Mouse (Mus musculus) neural tube, embryonic 13.5 days (tissue): ENCODE results near the gene Elmo3. TPM values are rescaled to one million over a fixed set of nuclear protein-coding genes. Genes with fewer than 3 reads are reported as not detected.

Source experiments
- ATAC-seq: fragments of 200-750 bp; cut with Nextera tagmentation; 2 replicates; pipeline ENCODE4 v1.8.0; 2017; ENCODE audit warnings: low read depth, mild to moderate bottlenecking, moderate TSS enrichment, moderate library complexity
- H3K27ac ChIP-seq: fragments of 300-500 bp; sonication (generic); replicated peaks from 2 replicates; pipeline ENCODE4 v1.5.1; 2015; ENCODE audit warnings: moderate library complexity, mild to moderate bottlenecking, inconsistent platforms
- H3K27me3 ChIP-seq: fragments of 300-500 bp; sonication (generic); 2 replicates; pipeline ENCODE4 v1.6.1; 2015; ENCODE audit warnings: mild to moderate bottlenecking, inconsistent platforms
- H3K36me3 ChIP-seq: fragments of 300-500 bp; sonication (generic); 2 replicates; pipeline ENCODE4 v1.6.1; 2015; ENCODE audit warnings: mild to moderate bottlenecking, inconsistent platforms
- H3K4me1 ChIP-seq: fragments of 300-500 bp; sonication (generic); replicated peaks from 2 replicates; pipeline ENCODE4 v1.6.1; 2015; ENCODE audit warnings: inconsistent platforms
- H3K4me2 ChIP-seq: fragments of 300-500 bp; sonication (generic); 2 replicates; pipeline ENCODE4 v1.6.1; 2015; ENCODE audit warnings: inconsistent platforms, mild to moderate bottlenecking, moderate library complexity
- H3K4me3 ChIP-seq: fragments of 300-500 bp; sonication (generic); 2 replicates; pipeline ENCODE4 v1.5.1; 2015; ENCODE audit warnings: mild to moderate bottlenecking, inconsistent platforms
- H3K9ac ChIP-seq: fragments of 300-500 bp; sonication (generic); 2 replicates; pipeline ENCODE4 v1.6.1; 2015; ENCODE audit warnings: moderate library complexity, mild to moderate bottlenecking, inconsistent platforms
- H3K9me3 ChIP-seq: fragments of 300-500 bp; sonication (generic); 2 replicates; pipeline ENCODE4 v1.6.1; 2016; ENCODE audit warnings: inconsistent platforms
- WGBS: fragments of 180-500 bp; shearing (Covaris S2); methylation state at CpG from one replicate; pipeline ENCODE4 v1.1.7; 2015; 5-methylcytosine and 5-hydroxymethylcytosine counted together
- polyA plus RNA-seq: library from polyadenylated mRNA; unstranded; fragments of >200 nt; fragmentation: Nextera tagmentation; extraction: Ambion mirVana; gene quantifications from 2 replicates; pipeline ENCODE4 v1.2.1, GENCODE M21; 2015

The Elmo3 gene
- polyA plus RNA-seq, 1 experiment from 2014 or later = 0.92 TPM

GRCm38 (mm10) chr8:105292471-105292870, 12.9 kb upstream of the Elmo3 start:
- H3K4me3 ChIP-seq = no peak overlapping the region
- no peaks in the 10 kb centered on the region for H3K9me3 ChIP-seq
- ATAC-seq = no peak
- 86% methylated on average over 7 of the region's 7 CpGs for WGBS
- peaks cover 40% of the 10 kb centered on the region for H3K4me1 ChIP-seq
- H3K27ac ChIP-seq = no peak overlapping the region
- peaks cover 7% of the 10 kb centered on the region for H3K27me3 ChIP-seq
- H3K4me2 ChIP-seq = no peak overlapping the region
- H3K9ac ChIP-seq = no peak overlapping the region
- no peaks in the 10 kb centered on the region for H3K36me3 ChIP-seq

- Histone ChIP-seq H3K36me3 (no peaks in the 10 kb centered on the region), H3K9me3 (no peaks in the 10 kb centered on the region), H3K4me2 (no peak overlapping the region), H3K27me3 (peaks cover 7% of the 10 kb centered on the region), H3K4me3 (no peak overlapping the region), H3K27ac (no peak overlapping the region), H3K9ac (no peak overlapping the region), H3K4me1 (peaks cover 36% of the 10 kb centered on the region)
- WGBS = 65% methylated on average over 19 of the region's 19 CpGs
- no peak for ATAC-seq
Measured at GRCm38 (mm10) chr8:105293405-105293804, 12.0 kb upstream of the Elmo3 start.

- peaks cover 37% of the 10 kb centered on the region for H3K4me1 ChIP-seq
- peaks cover 7% of the 10 kb centered on the region for H3K27me3 ChIP-seq
- no peak for ATAC-seq
- no peaks in the 10 kb centered on the region for H3K9me3 ChIP-seq
- H3K36me3 ChIP-seq = peaks cover 4% of the 10 kb centered on the region
- no peak overlapping the region for H3K27ac ChIP-seq
- peak overlapping the region; percentile 12 for H3K4me3 ChIP-seq
- peak overlapping the region; percentile 25 for H3K4me2 ChIP-seq
- WGBS = 70% methylated on average over 9 of the region's 9 CpGs
- no peak overlapping the region for H3K9ac ChIP-seq
Measured at GRCm38 (mm10) chr8:105294776-105295175, 10.6 kb upstream of the Elmo3 start.

GRCm38 (mm10) chr8:105295256-105295655, 10.1 kb upstream of the Elmo3 start:
- ATAC-seq = no peak
- WGBS = 71% methylated on average over 11 of the region's 11 CpGs

GRCm38 (mm10) chr8:105295895-105296573, 9.4 kb upstream of the Elmo3 start, which contains the start of gene Exoc3l:
Gene Exoc3l, minus strand, starts transcription at chr8:105296101.
- Histone ChIP-seq H3K9ac (0 out of 2 replicates have a peak within 1 kb of the TSS, but pooled peaks have one; percentile 22), H3K9me3 (no peaks in the 10 kb centered on the region), H3K4me3 (peak within 1 kb of the TSS; percentile 98), H3K36me3 (peaks cover 17% of the 10 kb centered on the region), H3K4me2 (peak within 1 kb of the TSS; percentile 99), H3K27me3 (peaks cover 7% of the 10 kb centered on the region), H3K4me1 (peaks cover 24% of the 10 kb centered on the region), H3K27ac (peak within 1 kb of the TSS; percentile 65)
- no peak for ATAC-seq
- 67% methylated on average over 11 of the region's 11 CpGs for WGBS

More at GRCm38 (mm10) chr8:105295256-105295655, 10.1 kb upstream of the Elmo3 start:
- Histone ChIP-seq H3K36me3 (peaks cover 9% of the 10 kb centered on the region), H3K27ac (0 out of 2 replicates have a peak overlapping the region, but pooled peaks have one; percentile 33), H3K9ac (0 out of 2 replicates have a peak overlapping the region, but pooled peaks have one; percentile 22), H3K4me3 (peak overlapping the region; percentile 12), H3K4me2 (peak overlapping the region; percentile 25), H3K4me1 (peaks cover 32% of the 10 kb centered on the region), H3K9me3 (no peaks in the 10 kb centered on the region), H3K27me3 (peaks cover 7% of the 10 kb centered on the region)

GRCm38 (mm10) chr8:105297511-105298192, 7.7 kb upstream of the Elmo3 start, which contains the start of gene E2f4:
Gene E2f4, plus strand, starts transcription at chr8:105297663.
- peaks cover 7% of the 10 kb centered on the region for H3K27me3 ChIP-seq
- H3K27ac ChIP-seq = peak within 1 kb of the TSS; percentile 67
- H3K4me1 ChIP-seq = peaks cover 21% of the 10 kb centered on the region
- H3K4me3 ChIP-seq = peak within 1 kb of the TSS; percentile 98
- under 1% methylated on average over 58 of the region's 58 CpGs for WGBS
- H3K4me2 ChIP-seq = peak within 1 kb of the TSS; percentile 99
- peak within 1 kb of the TSS; percentile 96 for H3K9ac ChIP-seq
- peak; percentile 91 for ATAC-seq
- H3K36me3 ChIP-seq = peaks cover 32% of the 10 kb centered on the region
- no peaks in the 10 kb centered on the region for H3K9me3 ChIP-seq

- peaks cover 41% of the 10 kb centered on the region for H3K36me3 ChIP-seq
- peaks cover 21% of the 10 kb centered on the region for H3K4me1 ChIP-seq
- H3K4me2 ChIP-seq = peak overlapping the region; percentile 99
- WGBS = 62% methylated on average over 18 of the region's 18 CpGs
- no peaks in the 10 kb centered on the region for H3K9me3 ChIP-seq
- 0 out of 2 replicates have a peak overlapping the region, but pooled peaks have one; percentile 67 for H3K27ac ChIP-seq
- no peak for ATAC-seq
- peak overlapping the region; percentile 98 for H3K4me3 ChIP-seq
- peaks cover 4% of the 10 kb centered on the region for H3K27me3 ChIP-seq
- H3K9ac ChIP-seq = peak overlapping the region; percentile 96
Measured at GRCm38 (mm10) chr8:105298351-105299252, 6.8 kb upstream of the Elmo3 start.

- Histone ChIP-seq H3K27me3 (no peaks in the 10 kb centered on the region; the same call in 1 of the 2 replicates), H3K27ac (no peak overlapping the region), H3K9me3 (no peaks in the 10 kb centered on the region), H3K36me3 (peaks cover 55% of the 10 kb centered on the region), H3K4me2 (no peak overlapping the region), H3K9ac (no peak overlapping the region), H3K4me1 (peaks cover 29% of the 10 kb centered on the region), H3K4me3 (no peak overlapping the region)
- no peak for ATAC-seq
- WGBS = 93% methylated on average over 8 of the region's 8 CpGs
Measured at GRCm38 (mm10) chr8:105299962-105300361, 5.4 kb upstream of the Elmo3 start.

GRCm38 (mm10) chr8:105303396-105303795, 2.0 kb upstream of the Elmo3 start:
- no peak overlapping the region for H3K4me3 ChIP-seq
- H3K27me3 ChIP-seq = no peaks in the 10 kb centered on the region
- H3K4me1 ChIP-seq = peaks cover 31% of the 10 kb centered on the region
- H3K27ac ChIP-seq = no peak overlapping the region
- no peak overlapping the region for H3K9ac ChIP-seq
- peaks cover 77% of the 10 kb centered on the region for H3K36me3 ChIP-seq
- 84% methylated on average over 8 of the region's 8 CpGs for WGBS
- H3K4me2 ChIP-seq = no peak overlapping the region
- ATAC-seq = no peak
- H3K9me3 ChIP-seq = no peaks in the 10 kb centered on the region

- 83% methylated on average over 9 of the region's 9 CpGs for WGBS
- Histone ChIP-seq H3K27ac (0 out of 2 replicates have a peak overlapping the region, but pooled peaks have one; percentile 34), H3K4me1 (peaks cover 26% of the 10 kb centered on the region), H3K4me2 (no peak overlapping the region), H3K9me3 (no peaks in the 10 kb centered on the region), H3K9ac (no peak overlapping the region), H3K4me3 (no peak overlapping the region), H3K36me3 (peaks cover 82% of the 10 kb centered on the region), H3K27me3 (no peaks in the 10 kb centered on the region)
- no peak for ATAC-seq
Measured at GRCm38 (mm10) chr8:105303874-105304273, 1.5 kb upstream of the Elmo3 start.

GRCm38 (mm10) chr8:105304325-105305210, 833 bp upstream of the Elmo3 start:
- Histone ChIP-seq H3K9ac (no peak overlapping the region), H3K27ac (peak overlapping the region; percentile 34), H3K36me3 (peaks cover 87% of the 10 kb centered on the region), H3K27me3 (no peaks in the 10 kb centered on the region), H3K4me3 (no peak overlapping the region), H3K9me3 (no peaks in the 10 kb centered on the region), H3K4me1 (peaks cover 22% of the 10 kb centered on the region), H3K4me2 (no peak overlapping the region)
- 66% methylated on average over 9 of the region's 9 CpGs for WGBS
- peak; percentile 24; the same call in 1 of the 2 replicates for ATAC-seq
